8 mouse cellular contexts compared by ENCODE assay signal in genomic region chr13:110643198-110643896, GRCm38 (mm10).
DNase-seq lines count a peak whose midpoint lies in the region; ATAC-seq and TF ChIP-seq lines count a peak whose summit lies in the region.

No protein-coding gene starts in this region.

- H3K9ac ChIP-seq in forebrain, embryonic 11.5 days (ENCODE audit: low read length), result no peak overlapping the region

- no peak overlapping the region for H3K27ac ChIP-seq in forebrain, embryonic 11.5 days (ENCODE audit: low read depth, low read length)
- no peak overlapping the region for H3K27ac ChIP-seq in forebrain, embryonic 10.5 days
- H3K27ac ChIP-seq in cortical plate, adult 2 months (ENCODE audit: insufficient read depth, low read length), result no peak overlapping the region
- no peak overlapping the region for H3K27ac ChIP-seq in thymus, adult 2 months (ENCODE audit: control insufficient read depth, insufficient read depth, low read length)

- no peaks in the 10 kb centered on the region for H3K36me3 ChIP-seq in forebrain, embryonic 11.5 days (ENCODE audit: control insufficient read depth, insufficient read depth, low read length)
- H3K36me3 ChIP-seq in forebrain, embryonic 10.5 days (replicated peaks), result no peaks in the 10 kb centered on the region
- no peaks in the 10 kb centered on the region for H3K36me3 ChIP-seq in thymus, adult 2 months (ENCODE audit: control insufficient read depth, insufficient read depth, low read length)

- no peaks in the 10 kb centered on the region for H3K9me3 ChIP-seq in forebrain, embryonic 11.5 days (ENCODE audit: control insufficient read depth, low read length)
- no peaks in the 10 kb centered on the region for H3K9me3 ChIP-seq in forebrain, embryonic 10.5 days

- no peak for DNase-seq in forebrain, embryonic 11.5 days (ENCODE audit: low spot score)
- DNase-seq in forebrain, embryonic 10.5 days (ENCODE audit: extremely low spot score, low spot score), result no peak
- DNase-seq in 3134 (ENCODE audit: extremely low read depth, insufficient read length, low spot score), result peak; percentile 43
- DNase-seq in heart, postnatal 10 days, result peak; percentile 73 to 75
- DNase-seq in lung, adult 18-20 months, result peak; percentile 89 to 91
- no peak for DNase-seq in thymus, adult 2 months
- DNase-seq in spleen, adult 12 weeks (ENCODE audit: low spot score), result no peak

- intact Hi-C loops in heart, postnatal 10 days (cut with DNase I), result no loop called here

- TF ChIP-seq CTCF in cortical plate, adult 2 months (IDR thresholded peaks at IDR 0.05; ENCODE audit: extremely low read depth, insufficient read depth, low read length), result no peak
- no peak for TF ChIP-seq CTCF in thymus, adult 2 months (IDR thresholded peaks at IDR 0.05; ENCODE audit: borderline replicate concordance, control insufficient read depth, extremely low read depth, insufficient read depth, low read length, poor library complexity)

- H3K4me3 ChIP-seq in forebrain, embryonic 11.5 days (ENCODE audit: low read depth, low read length), result no peak overlapping the region
- no peak overlapping the region for H3K4me3 ChIP-seq in forebrain, embryonic 10.5 days
- peak overlapping the region; percentile 7; the same call in 1 of the 2 replicates for H3K4me3 ChIP-seq in cortical plate, adult 2 months (ENCODE audit: insufficient read depth, low read length)
- no peak overlapping the region for H3K4me3 ChIP-seq in thymus, adult 2 months (ENCODE audit: control insufficient read depth, insufficient read depth, low read length)

- no peaks in the 10 kb centered on the region for H3K27me3 ChIP-seq in forebrain, embryonic 11.5 days (ENCODE audit: control insufficient read depth, insufficient read depth, low read length)
- no peaks in the 10 kb centered on the region for H3K27me3 ChIP-seq in forebrain, embryonic 10.5 days (ENCODE audit: poor library complexity, severe bottlenecking)
- H3K27me3 ChIP-seq in thymus, adult 2 months (ENCODE audit: control insufficient read depth, insufficient read depth, low read length), result no peaks in the 10 kb centered on the region

- 65% methylated on average over 11 of the region's 11 CpGs for WGBS in forebrain, embryonic 11.5 days
- 87% methylated on average over 11 of the region's 11 CpGs for WGBS in forebrain, embryonic 10.5 days
- WGBS in thymus, adult 2 months, result 72% methylated on average over 11 of the region's 11 CpGs

- no peaks in the 10 kb centered on the region for H3K4me1 ChIP-seq in forebrain, embryonic 11.5 days (replicated peaks; ENCODE audit: control insufficient read depth, insufficient read depth, low read length)
- H3K4me1 ChIP-seq in forebrain, embryonic 10.5 days, result no peaks in the 10 kb centered on the region
- peaks cover 2% of the 10 kb centered on the region; the same call in 1 of the 2 replicates for H3K4me1 ChIP-seq in cortical plate, adult 2 months (ENCODE audit: control insufficient read depth, insufficient read depth, low read length)
- no peaks in the 10 kb centered on the region for H3K4me1 ChIP-seq in thymus, adult 2 months (replicated peaks; ENCODE audit: control insufficient read depth, insufficient read depth, low read length)

- H3K4me2 ChIP-seq in forebrain, embryonic 11.5 days (ENCODE audit: low read depth, low read length, severe bottlenecking), result no peak overlapping the region

- no peak for TF ChIP-seq POLR2A in cortical plate, adult 2 months (IDR thresholded peaks at IDR 0.05; ENCODE audit: extremely low read depth, insufficient read depth, low read length)
- TF ChIP-seq POLR2A in thymus, adult 2 months (IDR thresholded peaks at IDR 0.05; ENCODE audit: control insufficient read depth, extremely low read depth, insufficient read depth, low read length, poor library complexity), result no peak

- ATAC-seq in forebrain, embryonic 11.5 days (replicated peaks; ENCODE audit: low FRiP score), result peak; percentile 39; the same call in 1 of the 2 replicates

Comparison
In these comparisons a context has a peak if more than half of its experiments do, and no peak if none do; other contexts are left out.
1. DNase-seq: peak in 3134 (single experiment), heart, postnatal 10 days (2 of 2) and lung, adult 18-20 months (2 of 2); none in forebrain, embryonic 11.5 days (single experiment), forebrain, embryonic 10.5 days (single experiment), thymus, adult 2 months (single experiment) and spleen, adult 12 weeks (single experiment).